Mouse (Mus musculus) induced T-regulatory cell, adult 2 months (primary cell): Measurements from ENCODE around the gene Lenep.

Experiments
- DNase-seq: peaks from one replicate; pipeline ENCODE4 v3.0.0-alpha.2; 2012; ENCODE audit warnings: low read depth

Lenep gene

GRCm38 (mm10) chr3:89419981-89420380, 17.4 kb upstream of the Lenep start:
- DNase-seq, result no peak

- peak; percentile 39 for DNase-seq
Observed at GRCm38 (mm10) chr3:89419571-89419970, 17.0 kb upstream of the Lenep start.

GRCm38 (mm10) chr3:89418861-89419250, 16.3 kb upstream of the Lenep start:
- DNase-seq, result no peak

- DNase-seq, result peak; percentile 97
Observed at GRCm38 (mm10) chr3:89418170-89418860, 15.7 kb upstream of the Lenep start, which contains the start of the genes Cks1b and Shc1. Gene Cks1b (minus strand): TSS chr3:89418383. Gene Shc1 (plus strand): TSS chr3:89418443.

GRCm38 (mm10) chr3:89417840-89418169, 15.2 kb upstream of the Lenep start:
- no peak for DNase-seq

GRCm38 (mm10) chr3:89417131-89417530, 14.5 kb upstream of the Lenep start:
- no peak for DNase-seq

GRCm38 (mm10) chr3:89416158-89416557, 13.6 kb upstream of the Lenep start:
- DNase-seq, result no peak

GRCm38 (mm10) chr3:89411490-89412393, 9.1 kb upstream of the Lenep start, which contains the start of gene Flad1:
Gene Flad1 (minus strand): TSS chr3:89411870.
- DNase-seq, result peak; percentile 100

GRCm38 (mm10) chr3:89410864-89411263, 8.3 kb upstream of the Lenep start:
- no peak for DNase-seq

GRCm38 (mm10) chr3:89409701-89410100, 7.1 kb upstream of the Lenep start:
- DNase-seq, result no peak

- no peak for DNase-seq
Observed at GRCm38 (mm10) chr3:89408448-89408847, 5.9 kb upstream of the Lenep start.

- DNase-seq, result no peak
Observed at GRCm38 (mm10) chr3:89406887-89407286, 4.3 kb upstream of the Lenep start.

GRCm38 (mm10) chr3:89401329-89401728, 1.3 kb downstream of the Lenep start:
- DNase-seq, result no peak

- DNase-seq, result no peak
Observed at GRCm38 (mm10) chr3:89396654-89397005, 6.0 kb downstream of the Lenep start.

GRCm38 (mm10) chr3:89395806-89396653, 6.6 kb downstream of the Lenep start:
- peak; percentile 83 for DNase-seq

- no peak for DNase-seq
Observed at GRCm38 (mm10) chr3:89395419-89395805, 7.2 kb downstream of the Lenep start.

GRCm38 (mm10) chr3:89394894-89395256, 7.7 kb downstream of the Lenep start:
- no peak for DNase-seq

GRCm38 (mm10) chr3:89394006-89394893, 8.3 kb downstream of the Lenep start, which contains the start of gene Zbtb7b:
Gene Zbtb7b (minus strand): TSS chr3:89394776.
- DNase-seq, result peak; percentile 80

- peak; percentile 95 for DNase-seq
Observed at GRCm38 (mm10) chr3:89393605-89394004, 9.0 kb downstream of the Lenep start.

GRCm38 (mm10) chr3:89392871-89393311, 9.7 kb downstream of the Lenep start:
- peak; percentile 60 for DNase-seq
